Mouse (Mus musculus) midbrain, postnatal 0 days (tissue): Measurements from ENCODE around the gene Galm. TPM values are rescaled to one million over a fixed set of nuclear protein-coding genes. Genes with fewer than 3 reads are reported as not detected.
"Not testable (repeated sequence)": the region's sequence is repeated elsewhere in the genome, so short reads cannot be mapped to it uniquely, and the experiment has no call there.

Experiments
- ATAC-seq: fragments of 200-750 bp; cut with Nextera tagmentation; 2 replicates; pipeline ENCODE4 v1.8.0; 2017; ENCODE audit warnings: moderate number of reproducible peaks, mild to moderate bottlenecking, moderate TSS enrichment, moderate library complexity; ENCODE audit not compliant: low FRiP score
- DNase-seq: peaks from one replicate; pipeline ENCODE4 v3.0.0-alpha.2; 2015; ENCODE audit warnings: low spot score
- H3K27ac ChIP-seq: fragments of 300-500 bp; sonication (generic); 2 replicates; pipeline ENCODE4 v1.5.1; 2014; ENCODE audit warnings: low read depth, mild to moderate bottlenecking, low read length, mixed read lengths
- H3K27me3 ChIP-seq: fragments of 300-500 bp; sonication (generic); 2 replicates; pipeline ENCODE4 v1.6.1; 2014; ENCODE audit warnings: low read length, control low read depth, mixed read lengths; ENCODE audit not compliant: insufficient read depth
- H3K36me3 ChIP-seq: fragments of 300-500 bp; sonication (generic); 2 replicates; pipeline ENCODE4 v1.6.1; 2014; ENCODE audit warnings: low read length, control low read depth, mixed read lengths; ENCODE audit not compliant: insufficient read depth
- H3K4me1 ChIP-seq: fragments of 300-500 bp; sonication (generic); 2 replicates; pipeline ENCODE4 v1.6.1; 2014; ENCODE audit warnings: mild to moderate bottlenecking, control low read depth, antibody characterized with exemption, low read length, mixed read lengths; ENCODE audit not compliant: insufficient read depth
- H3K4me2 ChIP-seq: fragments of 300-500 bp; sonication (generic); 2 replicates; pipeline ENCODE4 v1.6.1; 2014; ENCODE audit warnings: low read depth, mild to moderate bottlenecking, low read length, mixed read lengths; ENCODE audit not compliant: poor library complexity, severe bottlenecking
- H3K4me3 ChIP-seq: fragments of 300-500 bp; sonication (generic); 2 replicates; pipeline ENCODE4 v1.5.1; 2014; ENCODE audit warnings: low read depth, mild to moderate bottlenecking, low read length, moderate library complexity
- H3K9ac ChIP-seq: fragments of 300-500 bp; sonication (generic); replicated peaks from 2 replicates; pipeline ENCODE4 v1.6.1; 2014; ENCODE audit warnings: mild to moderate bottlenecking, low read length, moderate library complexity, mixed read lengths; ENCODE audit not compliant: poor library complexity, severe bottlenecking
- H3K9me3 ChIP-seq: fragments of 300-500 bp; sonication (generic); 2 replicates; pipeline ENCODE4 v1.6.1; 2016; ENCODE audit warnings: low read length, control low read depth
- CTCF ChIP-seq: IDR thresholded peaks from 2 replicates; pipeline ENCODE4 v1.5.1; 2016; ENCODE audit warnings: antibody characterized with exemption, mild to moderate bottlenecking
- WGBS: fragments of 180-500 bp; shearing (Covaris S2); extraction: QIAGEN DNeasy Blood & Tissue Kit; methylation state at CpG from one replicate; pipeline ENCODE4 v1.1.7; 2014; 5-methylcytosine and 5-hydroxymethylcytosine counted together
- polyA plus RNA-seq: library from polyadenylated mRNA; unstranded; fragments of >200 nt; fragmentation: Nextera tagmentation; extraction: Ambion mirVana; gene quantifications from 2 replicates; pipeline ENCODE4 v1.2.1, GENCODE M21; 2015
- total RNA-seq: library from RNA; depleted of rRNA; stranded (reverse); fragments of >200 nt; gene quantifications from 2 replicates; pipeline ENCODE4 v1.2.3, GENCODE M21; 2014

The Galm gene
- total and polyA plus RNA-seq, 2 experiments from 2014 or later: 1.00 to 1.3 TPM

GRCm38 (mm10) chr17:80175966-80176365 lies 48.7 kb downstream of the Galm start:
- DNase-seq (no peak), ATAC-seq (no peak)
- 88% methylated on average over 3 of the region's 3 CpGs for WGBS
- no peak for TF ChIP-seq CTCF
- Histone ChIP-seq H3K27me3 (no peaks in the 10 kb centered on the region), H3K9ac (no peak overlapping the region), H3K27ac (no peak overlapping the region), H3K4me1 (no peaks in the 10 kb centered on the region), H3K36me3 (no peaks in the 10 kb centered on the region), H3K4me3 (no peak overlapping the region), H3K9me3 (no peaks in the 10 kb centered on the region), H3K4me2 (no peak overlapping the region)

- not testable (repeated sequence) for H3K36me3 ChIP-seq, ATAC-seq, H3K4me3 ChIP-seq, H3K4me2 ChIP-seq, H3K9ac ChIP-seq, H3K4me1 ChIP-seq, H3K9me3 ChIP-seq, H3K27me3 ChIP-seq, H3K27ac ChIP-seq, DNase-seq
- WGBS: 97% methylated on average over 3 of the region's 3 CpGs
These were observed 51.6 kb downstream of the Galm start for GRCm38 (mm10) chr17:80178846-80179245.

DNA sequence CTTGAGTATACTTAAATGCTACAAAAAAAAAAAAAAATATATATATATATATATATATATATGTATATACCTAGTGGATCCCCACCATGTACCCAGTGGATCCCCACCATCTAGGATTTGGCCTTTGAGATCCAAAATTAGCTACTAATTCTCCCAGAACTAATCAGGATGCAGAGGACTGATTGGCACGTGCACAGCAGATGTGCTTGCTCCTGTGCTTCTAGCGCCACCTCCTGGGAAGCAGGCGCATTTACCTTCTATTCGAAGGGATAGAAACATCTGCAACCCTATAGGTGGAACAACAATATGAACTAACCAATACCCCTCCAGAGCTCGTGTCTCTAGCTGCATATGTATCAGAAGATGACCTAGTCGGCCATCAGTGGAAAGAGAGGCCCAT lies 52.7 kb downstream of the Galm start:
- Histone ChIP-seq H3K27me3 (no peaks in the 10 kb centered on the region), H3K36me3 (no peaks in the 10 kb centered on the region), H3K9me3 (no peaks in the 10 kb centered on the region), H3K4me1 (no peaks in the 10 kb centered on the region), H3K4me2 (no peak overlapping the region), H3K27ac (no peak overlapping the region), H3K4me3 (no peak overlapping the region), H3K9ac (no peak overlapping the region)
- ATAC-seq (peak; percentile 88), DNase-seq (peak; percentile 84)
- TF ChIP-seq CTCF: peak; percentile 92
- 0% methylated on average over 6 of the region's 6 CpGs for WGBS

- no peak overlapping the region for H3K9ac ChIP-seq
- DNase-seq (no peak), ATAC-seq (peak; percentile 55; the same call in 1 of the 2 replicates)
- no peaks in the 10 kb centered on the region for H3K36me3 ChIP-seq
- no peak overlapping the region for H3K4me2 ChIP-seq
- TF ChIP-seq CTCF: no peak
- no peak overlapping the region for H3K4me3 ChIP-seq
- H3K27me3 ChIP-seq: no peaks in the 10 kb centered on the region
- no peaks in the 10 kb centered on the region for H3K9me3 ChIP-seq
- no peaks in the 10 kb centered on the region for H3K4me1 ChIP-seq
- no peak overlapping the region for H3K27ac ChIP-seq
These were observed 53.2 kb downstream of the Galm start for GRCm38 (mm10) chr17:80180468-80180867.

- 83% methylated on average over 9 of the region's 10 CpGs for WGBS
- no peak overlapping the region for H3K9ac ChIP-seq
- no peaks in the 10 kb centered on the region for H3K4me1 ChIP-seq
- H3K27me3 ChIP-seq: no peaks in the 10 kb centered on the region
- H3K4me3 ChIP-seq: no peak overlapping the region
- H3K4me2 ChIP-seq: no peak overlapping the region
- ATAC-seq (no peak), DNase-seq (no peak)
- TF ChIP-seq CTCF: no peak
- no peak overlapping the region for H3K27ac ChIP-seq
- H3K36me3 ChIP-seq: no peaks in the 10 kb centered on the region
- H3K9me3 ChIP-seq: no peaks in the 10 kb centered on the region
These were observed 56.3 kb downstream of the Galm start for GRCm38 (mm10) chr17:80183615-80184014.

DNA sequence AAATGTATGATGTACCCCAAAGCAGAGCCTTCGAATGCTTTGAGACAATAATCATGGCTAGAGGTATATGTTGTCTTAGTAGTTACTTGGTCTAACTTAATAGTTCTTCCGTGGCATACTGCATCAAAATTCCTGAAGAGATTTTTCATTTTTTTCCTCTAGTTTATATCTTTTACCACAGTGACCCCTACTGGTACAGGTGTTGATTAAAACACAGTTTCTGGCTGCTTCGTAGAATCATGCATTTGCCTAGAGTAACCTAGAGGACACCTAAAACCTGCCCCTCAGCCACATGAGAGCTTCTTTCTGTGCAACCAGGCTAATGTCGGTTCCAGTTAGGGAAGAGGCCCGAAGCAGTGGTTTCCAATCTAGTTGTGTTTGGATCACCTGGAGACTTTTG lies 65.8 kb downstream of the Galm start:
- H3K27me3 ChIP-seq: no peaks in the 10 kb centered on the region
- no peak overlapping the region for H3K4me3 ChIP-seq
- peak; percentile 79 for DNase-seq
- 59% methylated on average over 5 of the region's 5 CpGs for WGBS
- no peaks in the 10 kb centered on the region for H3K9me3 ChIP-seq
- no peak overlapping the region for H3K27ac ChIP-seq
- no peak for ATAC-seq
- no peak overlapping the region for H3K9ac ChIP-seq
- H3K4me2 ChIP-seq: no peak overlapping the region
- peaks cover 13% of the 10 kb centered on the region for H3K36me3 ChIP-seq
- peak; percentile 74 for TF ChIP-seq CTCF
- no peaks in the 10 kb centered on the region for H3K4me1 ChIP-seq
